Mouse (Mus musculus) MEL (cell line): ENCODE measurements around the gene Atp8b4. TPM values are rescaled to one million over a fixed set of nuclear protein-coding genes. Genes with fewer than 3 reads are reported as not detected.

Experiments used
- DNase-seq: peaks from one replicate; pipeline ENCODE4 v3.0.0; 2011; ENCODE audit warnings: low read depth, low spot score
- H3K27ac ChIP-seq: 2 replicates; pipeline ENCODE4 v1.5.1; 2012; ENCODE audit warnings: low read depth, mild to moderate bottlenecking, control low read depth, low read length, moderate library complexity; ENCODE audit not compliant: control insufficient read depth
- H3K27me3 ChIP-seq, 2 experiments: fragments of 150-350 bp in 1 of 2; sonication (generic) in 1 of 2; 2 replicates each; pipeline ENCODE4 v1.6.1; 2012; ENCODE audit warnings: low read length in 2 of 2, mild to moderate bottlenecking in 2 of 2, improper control_type of control experiment in 1 of 2, moderate library complexity in 1 of 2; ENCODE audit not compliant: insufficient read depth in 2 of 2, control insufficient read depth in 1 of 2
- H3K36me3 ChIP-seq, 2 experiments: 2 replicates each; pipeline ENCODE4 v1.6.1; 2012 to 2014; ENCODE audit warnings: low read length in 2 of 2, improper control_type of control experiment in 1 of 2, inconsistent platforms in 1 of 2, mild to moderate bottlenecking in 1 of 2; ENCODE audit not compliant: insufficient read depth in 2 of 2, control insufficient read depth in 1 of 2
- H3K4me1 ChIP-seq, 2 experiments: fragments of 150-350 bp in 1 of 2; sonication (generic) in 1 of 2; 2 replicates each; pipeline ENCODE4 v1.6.1; 2012; ENCODE audit warnings: low read length in 2 of 2, improper control_type of control experiment in 1 of 2, mild to moderate bottlenecking in 1 of 2; ENCODE audit not compliant: insufficient read depth in 2 of 2, control insufficient read depth in 1 of 2
- H3K4me3 ChIP-seq, 2 experiments: fragments of 150-350 bp in 1 of 2; sonication (generic) in 1 of 2; 2 replicates each; pipeline ENCODE4 v1.5.1; 2012; ENCODE audit warnings: low read depth in 2 of 2, low read length in 2 of 2, mild to moderate bottlenecking in 2 of 2, moderate library complexity in 2 of 2, control low read depth in 1 of 2, improper control_type of control experiment in 1 of 2; ENCODE audit not compliant: control insufficient read depth in 1 of 2, insufficient read depth in 1 of 2
- H3K79me2 ChIP-seq: 2 replicates; pipeline ENCODE4 v1.6.1; 2012; ENCODE audit warnings: mild to moderate bottlenecking, low read length, moderate library complexity; ENCODE audit not compliant: control insufficient read depth, poor library complexity, insufficient read depth
- H3K9ac ChIP-seq: 2 replicates; pipeline ENCODE4 v1.6.1; 2012; ENCODE audit warnings: low read depth, mild to moderate bottlenecking, control low read depth, low read length, moderate library complexity; ENCODE audit not compliant: control insufficient read depth, poor library complexity, severe bottlenecking
- H3K9me3 ChIP-seq: fragments of 150-350 bp; sonication (generic); replicated peaks from 2 replicates; pipeline ENCODE4 v1.6.1; 2012; ENCODE audit warnings: mild to moderate bottlenecking, low read length, improper control_type of control experiment, moderate library complexity; ENCODE audit not compliant: insufficient read depth
- BHLHE40 ChIP-seq: IDR thresholded peaks from 2 replicates; pipeline ENCODE4 v1.6.1; 2012; ENCODE audit warnings: low read depth, mild to moderate bottlenecking, inconsistent platforms, low read length, improper control_type of control experiment, borderline replicate concordance
- CHD1 ChIP-seq: IDR thresholded peaks from 2 replicates; pipeline ENCODE4 v1.6.1; 2012; ENCODE audit warnings: low read depth, mild to moderate bottlenecking, inconsistent platforms, low read length, improper control_type of control experiment
- CTCF ChIP-seq, 3 experiments: IDR thresholded peaks in 2 of 3; conservative IDR thresholded peaks in 1 of 3; 2 replicates each; pipeline ENCODE4 v1.5.1; 2011 to 2012; ENCODE audit warnings: low read length in 3 of 3, low read depth in 2 of 3, mild to moderate bottlenecking in 2 of 3, improper control_type of control experiment in 1 of 3, inconsistent platforms in 1 of 3, mixed read lengths in 1 of 3, moderate library complexity in 1 of 3; ENCODE audit not compliant: control insufficient read depth in 1 of 3, insufficient read depth in 1 of 3, poor library complexity in 1 of 3, severe bottlenecking in 1 of 3
- E2F4 ChIP-seq: IDR thresholded peaks from 2 replicates; pipeline ENCODE4 v1.6.1; 2011; ENCODE audit warnings: low read depth, low read length, improper control_type of control experiment, borderline replicate concordance
- ELF1 ChIP-seq: IDR thresholded peaks from 2 replicates; pipeline ENCODE4 v1.6.1; 2014; ENCODE audit warnings: low read depth, mild to moderate bottlenecking, inconsistent platforms, low read length, improper control_type of control experiment, moderate library complexity
- GABPA ChIP-seq: IDR thresholded peaks from 2 replicates; pipeline ENCODE4 v1.6.1; 2012; ENCODE audit warnings: low read depth, mild to moderate bottlenecking, inconsistent platforms, low read length, improper control_type of control experiment, moderate library complexity
- GATA1 ChIP-seq: IDR thresholded peaks from 2 replicates; pipeline ENCODE4 v1.6.1; 2011; ENCODE audit warnings: low read depth, low read length, improper control_type of control experiment
- MXI1 ChIP-seq: IDR thresholded peaks from 2 replicates; pipeline ENCODE4 v1.6.1; 2011; ENCODE audit warnings: mild to moderate bottlenecking, low read depth, low read length, improper control_type of control experiment
- NRF1 ChIP-seq: IDR thresholded peaks from 2 replicates; pipeline ENCODE4 v1.6.1; 2014; ENCODE audit warnings: low read depth, mild to moderate bottlenecking, inconsistent platforms, low read length, improper control_type of control experiment, moderate library complexity; ENCODE audit not compliant: poor library complexity, insufficient read depth, severe bottlenecking
- POLR2AphosphoS2 ChIP-seq: IDR thresholded peaks from 2 replicates; pipeline ENCODE4 v1.6.1; 2011; ENCODE audit warnings: low read length, improper control_type of control experiment
- RCOR1 ChIP-seq: IDR thresholded peaks from 2 replicates; pipeline ENCODE4 v1.6.1; 2012; ENCODE audit warnings: low read depth, mild to moderate bottlenecking, inconsistent platforms, low read length, improper control_type of control experiment
- SMC3 ChIP-seq: IDR thresholded peaks from 2 replicates; pipeline ENCODE4 v1.6.1; 2011; ENCODE audit warnings: low read depth, low read length, improper control_type of control experiment
- TAL1 ChIP-seq: IDR thresholded peaks from 2 replicates; pipeline ENCODE4 v1.6.1; 2012; ENCODE audit warnings: mild to moderate bottlenecking, inconsistent platforms, low read length, moderate library complexity, mixed read lengths
- TCF12 ChIP-seq: IDR thresholded peaks from 2 replicates; pipeline ENCODE4 v1.6.1; 2014; ENCODE audit warnings: low read depth, mild to moderate bottlenecking, inconsistent platforms, low read length, improper control_type of control experiment, moderate library complexity
- ZC3H11A ChIP-seq: IDR thresholded peaks from 2 replicates; pipeline ENCODE4 v1.6.1; 2012; ENCODE audit warnings: low read depth, mild to moderate bottlenecking, inconsistent platforms, low read length, improper control_type of control experiment
- ZKSCAN1 ChIP-seq: IDR thresholded peaks from 2 replicates; pipeline ENCODE4 v1.6.1; 2012; ENCODE audit warnings: low read depth, mild to moderate bottlenecking, inconsistent platforms, low read length, improper control_type of control experiment, moderate library complexity
- ZMIZ1 ChIP-seq: IDR thresholded peaks from 2 replicates; pipeline ENCODE4 v1.6.1; 2012; ENCODE audit warnings: low read depth, mild to moderate bottlenecking, inconsistent platforms, low read length, improper control_type of control experiment, moderate library complexity
- polyA plus RNA-seq, 2 experiments: library from polyadenylated mRNA; stranded (reverse) in 1 of 2; unstranded in 1 of 2; fragments of >175 nt in 1 of 2; fragments of >200 nt in 1 of 2; gene quantifications; 2 replicates each; pipeline versions ENCODE4 v1.2.1 to v1.2.4; 2012; ENCODE audit warnings: low replicate concordance in 2 of 2, low read depth in 1 of 2; ENCODE audit not compliant: insufficient read length in 2 of 2, insufficient read depth in 1 of 2, missing spikeins in 1 of 2
- total RNA-seq: library from RNA; depleted of rRNA; stranded (reverse); fragments of 300-350 nt; gene quantifications from 2 replicates; pipeline ENCODE4 v1.2.3, GENCODE M21; 2012

Gene Atp8b4
- total and polyA plus RNA-seq, 3 experiments: not detected

GRCm38 (mm10) chr2:126546392-126546791 is 45.9 kb upstream of the Atp8b4 start:
- H3K4me3 ChIP-seq: no peak overlapping the region
- no peak for DNase-seq
- H3K4me1 ChIP-seq: no peaks in the 10 kb centered on the region
- H3K27ac ChIP-seq: no peak overlapping the region
- no peaks in the 10 kb centered on the region for H3K9me3 ChIP-seq
- H3K27me3 ChIP-seq: peaks cover 4 to 8% of the 10 kb centered on the region in 2 experiments
- no peaks in the 10 kb centered on the region for H3K36me3 ChIP-seq
- no peak overlapping the region for H3K9ac ChIP-seq
- no peak for TF ChIP-seq MXI1
- TF ChIP-seq ZC3H11A: no peak
- TF ChIP-seq ZKSCAN1: no peak
- no peak for TF ChIP-seq POLR2AphosphoS2
- no peak for TF ChIP-seq TAL1
- no peak for TF ChIP-seq TCF12
- no peak for TF ChIP-seq RCOR1
- TF ChIP-seq BHLHE40: no peak
- TF ChIP-seq CTCF (IDR thresholded peaks at IDR 0.05 in 2 of 3, conservative IDR thresholded peaks at IDR 0.05 in 1 of 3; ENCODE audit: control insufficient read depth in 1 of 3, insufficient read depth in 1 of 3, low read depth in 2 of 3, low read length in 3 of 3, poor library complexity in 1 of 3, severe bottlenecking in 1 of 3): no peak
- no peak for TF ChIP-seq NRF1
- no peak for TF ChIP-seq ELF1
- no peak for TF ChIP-seq SMC3
- TF ChIP-seq E2F4: no peak
- no peak for TF ChIP-seq ZMIZ1
- no peaks in the 10 kb centered on the region for H3K79me2 ChIP-seq

GRCm38 (mm10) chr2:126545297-126545696 is 44.8 kb upstream of the Atp8b4 start:
- Histone ChIP-seq H3K79me2 (no peaks in the 10 kb centered on the region), H3K9me3 (no peaks in the 10 kb centered on the region), H3K4me1 (no peaks in the 10 kb centered on the region), H3K27me3 (peaks cover 4 to 8% of the 10 kb centered on the region in 2 experiments), H3K27ac (no peak overlapping the region), H3K36me3 (no peaks in the 10 kb centered on the region), H3K4me3 (no peak overlapping the region), H3K9ac (no peak overlapping the region)
- DNase-seq: no peak
- TF ChIP-seq GATA1 (no peak), TCF12 (no peak), CHD1 (no peak), POLR2AphosphoS2 (no peak), GABPA (no peak)
